Mouse (Mus musculus) kidney, adult 8-10 months (tissue): ENCODE results near the gene Erap1.
"Not testable (repeated sequence)": the region's sequence is repeated elsewhere in the genome, so short reads cannot be mapped to it uniquely, and the experiment has no call there.

ENCODE experiments used
- DNase-seq, 2 experiments: peaks; one replicate each; pipeline ENCODE4 v3.0.0; 2022

Erap1 gene

GRCm38 (mm10) chr13:74638793-74639711 lies at the start of gene Erap1:
Erap1 (plus strand) TSS chr13:74639568.
- DNase-seq, result peak; percentile 24 to 38

- not testable (repeated sequence) for DNase-seq
Measured at GRCm38 (mm10) chr13:74591401-74591821, 48.0 kb upstream of the Erap1 start.

- not testable (repeated sequence) for DNase-seq
Measured at GRCm38 (mm10) chr13:74591828-74592227, 47.5 kb upstream of the Erap1 start.

GRCm38 (mm10) chr13:74597022-74597421 lies 42.3 kb upstream of the Erap1 start:
- DNase-seq, result not testable (repeated sequence)

- DNase-seq, result not testable (repeated sequence)
Measured at GRCm38 (mm10) chr13:74601776-74602175, 37.6 kb upstream of the Erap1 start.

- peak; percentile 80 to 83 for DNase-seq
Measured at GRCm38 (mm10) chr13:74617163-74618019, 22.0 kb upstream of the Erap1 start.

GRCm38 (mm10) chr13:74632327-74632726 lies 7.0 kb upstream of the Erap1 start:
- no peak for DNase-seq

GRCm38 (mm10) chr13:74632857-74633256 lies 6.5 kb upstream of the Erap1 start:
- no peak for DNase-seq

GRCm38 (mm10) chr13:74639712-74640522 lies 549 bp downstream of the Erap1 start:
- peak; percentile 80 to 85 for DNase-seq

GRCm38 (mm10) chr13:74640523-74640920 lies 1.2 kb downstream of the Erap1 start:
- DNase-seq, result not testable (repeated sequence)

- no peak for DNase-seq
Measured at GRCm38 (mm10) chr13:74695497-74696193, 56.3 kb downstream of the Erap1 start.

- DNase-seq, result no peak
Measured at GRCm38 (mm10) chr13:74696225-74696624, 56.9 kb downstream of the Erap1 start.

GRCm38 (mm10) chr13:74719002-74719401 lies 79.6 kb downstream of the Erap1 start:
- no peak for DNase-seq

GRCm38 (mm10) chr13:74733726-74734125 lies 94.4 kb downstream of the Erap1 start:
- no peak for DNase-seq

- DNase-seq, result no peak
Measured at GRCm38 (mm10) chr13:74735834-74736233, 96.5 kb downstream of the Erap1 start.

- DNase-seq, result no peak
Measured at GRCm38 (mm10) chr13:74736396-74736795, 97.0 kb downstream of the Erap1 start.
